Mouse (Mus musculus): ENCODE measurements around the gene Olfr1457.

Gene Olfr1457

GRCm38 (mm10) chr19:13097791-13098190, at the start of gene Olfr1457:
Gene Olfr1457 (minus strand): TSS chr19:13097891.
- no peak for DNase-seq (ENCODE audit: low spot score)

GRCm38 (mm10) chr19:13106675-13107074, 9.0 kb upstream of the Olfr1457 start, which contains the start of gene Olfr1458:
Gene Olfr1458 (minus strand): TSS chr19:13106775.
- DNase-seq (ENCODE audit: low spot score), result no peak

- DNase-seq (ENCODE audit: low spot score), result no peak
Measured at GRCm38 (mm10) chr19:13093908-13094307, 3.8 kb downstream of the Olfr1457 start.

- no peak for DNase-seq (ENCODE audit: low spot score)
Measured at GRCm38 (mm10) chr19:13060310-13060709, 37.4 kb downstream of the Olfr1457 start, which contains the start of gene Olfr1454. Gene Olfr1454 (plus strand): TSS chr19:13060610.

All from adipocyte (in vitro differentiated cells).